Mouse (Mus musculus) liver, embryonic 15.5 days (tissue): ENCODE measurements at regions not wholly inside any gene's neighbourhood (a gene's known extent, or its start where the extent isn't known, plus 50 kb on each side); places are given as distances from the start of the nearest gene placed in this dataset.

Source experiments
- ATAC-seq: fragments of 200-750 bp; cut with Nextera tagmentation; 2 replicates; pipeline ENCODE4 v1.8.0; 2017; ENCODE audit warnings: moderate number of reproducible peaks, mild to moderate bottlenecking, moderate library complexity; ENCODE audit not compliant: insufficient read depth
- H3K27ac ChIP-seq: fragments of 300-500 bp; sonication (generic); replicated peaks from 2 replicates; pipeline ENCODE4 v1.5.1; 2015; ENCODE audit warnings: mild to moderate bottlenecking, inconsistent platforms
- H3K27me3 ChIP-seq: fragments of 300-500 bp; sonication (generic); 2 replicates; pipeline ENCODE4 v1.6.1; 2015; ENCODE audit warnings: mild to moderate bottlenecking, inconsistent platforms
- H3K36me3 ChIP-seq: fragments of 300-500 bp; sonication (generic); replicated peaks from 2 replicates; pipeline ENCODE4 v1.6.1; 2015; ENCODE audit warnings: moderate library complexity, mild to moderate bottlenecking, inconsistent platforms
- H3K4me1 ChIP-seq: fragments of 300-500 bp; sonication (generic); replicated peaks from 2 replicates; pipeline ENCODE4 v1.6.1; 2015; ENCODE audit warnings: inconsistent platforms
- H3K4me2 ChIP-seq: fragments of 300-500 bp; sonication (generic); 2 replicates; pipeline ENCODE4 v1.6.1; 2015; ENCODE audit warnings: moderate library complexity, mild to moderate bottlenecking, inconsistent platforms
- H3K4me3 ChIP-seq: fragments of 300-500 bp; sonication (generic); replicated peaks from 2 replicates; pipeline ENCODE4 v1.5.1; 2015; ENCODE audit warnings: mild to moderate bottlenecking, inconsistent platforms
- H3K9ac ChIP-seq: fragments of 300-500 bp; sonication (generic); 2 replicates; pipeline ENCODE4 v1.6.1; 2015; ENCODE audit warnings: moderate library complexity, mild to moderate bottlenecking, inconsistent platforms
- H3K9me3 ChIP-seq: fragments of 300-500 bp; sonication (generic); replicated peaks from 2 replicates; pipeline ENCODE4 v1.6.1; 2016; ENCODE audit warnings: inconsistent platforms
- WGBS: fragments of 180-500 bp; shearing (Covaris S2); methylation state at CpG from one replicate; pipeline ENCODE4 v1.1.7; 2015; ENCODE audit warnings: mixed read lengths; ENCODE audit not compliant: insufficient replicate concordance; 5-methylcytosine and 5-hydroxymethylcytosine counted together

DNA sequence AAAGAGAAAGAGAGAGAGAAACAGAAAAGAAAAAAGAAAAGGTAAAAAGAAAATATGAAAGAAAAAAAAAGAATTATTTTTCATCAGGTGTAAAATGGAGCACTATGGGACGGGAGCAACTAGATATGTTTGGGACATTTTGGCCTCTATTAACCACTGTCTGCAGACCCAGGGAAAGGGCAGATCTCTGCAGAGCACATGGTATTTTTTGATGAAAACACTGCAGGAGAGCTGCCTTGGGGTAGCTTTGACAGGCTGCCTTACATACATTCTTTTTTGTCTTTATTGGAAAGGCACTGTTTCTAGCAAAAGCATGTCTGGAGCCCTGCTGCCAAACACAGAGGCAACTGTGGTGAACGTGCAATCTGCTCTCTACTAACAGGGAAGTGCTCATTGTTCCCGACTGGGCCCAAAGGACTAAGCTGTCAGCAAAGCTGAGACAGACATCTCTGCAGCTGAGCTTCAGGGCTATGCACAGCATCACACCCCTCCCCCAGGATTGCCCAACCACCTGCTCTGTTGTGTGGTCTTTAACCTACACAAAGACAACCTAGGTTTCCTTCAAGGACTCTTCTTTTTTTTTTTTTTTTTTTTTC is 617.2 kb downstream of the Epm2a start:
- Histone ChIP-seq H3K27me3 (no peaks in the 10 kb centered on the region), H3K9me3 (no peaks in the 10 kb centered on the region), H3K4me1 (no peaks in the 10 kb centered on the region), H3K4me2 (no peak overlapping the region), H3K36me3 (no peaks in the 10 kb centered on the region), H3K4me3 (no peak overlapping the region), H3K9ac (no peak overlapping the region), H3K27ac (no peak overlapping the region)
- WGBS = 28% methylated on average over 3 of the region's 3 CpGs
- ATAC-seq = no peak

DNA sequence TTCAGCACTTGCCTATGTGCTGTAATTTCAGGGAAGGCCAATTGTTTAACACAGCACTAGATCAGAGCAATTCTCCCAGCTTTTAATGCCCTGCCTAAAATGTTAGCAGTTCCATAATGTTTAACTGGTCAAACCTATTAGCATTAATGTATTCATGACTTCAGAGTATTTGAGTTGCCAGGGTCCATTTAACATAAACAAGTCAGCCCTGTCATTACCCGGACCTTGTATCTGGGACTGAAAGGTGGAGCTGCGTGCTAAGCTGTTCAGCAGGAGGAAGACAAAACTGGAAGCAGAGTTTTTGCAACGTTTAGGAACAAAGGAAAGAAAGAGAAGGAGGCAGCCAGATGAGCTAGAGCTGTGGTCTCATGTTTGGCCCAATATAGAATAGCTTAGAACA is 661.8 kb downstream of the Epm2a start:
- 38% methylated on average over 3 of the region's 3 CpGs for whole genome bisulfite sequencing

DNA sequence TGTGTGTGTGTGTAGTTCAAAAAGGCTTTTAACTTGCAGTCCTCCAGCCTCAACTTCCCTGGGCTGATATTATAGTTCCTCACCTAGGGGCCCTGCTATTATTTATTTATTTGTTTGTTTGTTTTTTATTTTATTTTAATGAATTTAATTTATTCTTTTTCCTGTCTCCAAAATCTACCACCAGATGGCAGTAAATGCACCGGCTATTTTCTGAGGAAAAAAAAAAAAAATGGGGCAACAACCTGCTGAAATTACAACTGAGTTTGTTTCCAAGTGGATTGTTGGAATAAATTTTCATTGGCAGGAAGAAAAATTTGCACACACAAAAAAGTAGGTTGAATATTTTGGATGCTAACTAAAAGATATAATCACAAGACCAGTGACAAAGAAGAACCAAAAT is 662.7 kb downstream of the Epm2a start:
- H3K9ac ChIP-seq = no peak overlapping the region
- no peak overlapping the region for H3K27ac ChIP-seq
- H3K4me2 ChIP-seq = no peak overlapping the region
- no peak for ATAC-seq
- no peaks in the 10 kb centered on the region for H3K36me3 ChIP-seq
- 37% methylated on average over 1 of the region's 1 CpGs for WGBS
- H3K27me3 ChIP-seq = no peaks in the 10 kb centered on the region
- H3K4me1 ChIP-seq = no peaks in the 10 kb centered on the region
- no peaks in the 10 kb centered on the region for H3K9me3 ChIP-seq
- no peak overlapping the region for H3K4me3 ChIP-seq

More for the DNA sequence above, 661.8 kb downstream of the Epm2a start:
- ATAC-seq = no peak
- Histone ChIP-seq H3K9ac (no peak overlapping the region), H3K4me3 (no peak overlapping the region), H3K9me3 (no peaks in the 10 kb centered on the region), H3K4me1 (no peaks in the 10 kb centered on the region), H3K4me2 (no peak overlapping the region), H3K36me3 (no peaks in the 10 kb centered on the region), H3K27me3 (no peaks in the 10 kb centered on the region), H3K27ac (no peak overlapping the region)

DNA sequence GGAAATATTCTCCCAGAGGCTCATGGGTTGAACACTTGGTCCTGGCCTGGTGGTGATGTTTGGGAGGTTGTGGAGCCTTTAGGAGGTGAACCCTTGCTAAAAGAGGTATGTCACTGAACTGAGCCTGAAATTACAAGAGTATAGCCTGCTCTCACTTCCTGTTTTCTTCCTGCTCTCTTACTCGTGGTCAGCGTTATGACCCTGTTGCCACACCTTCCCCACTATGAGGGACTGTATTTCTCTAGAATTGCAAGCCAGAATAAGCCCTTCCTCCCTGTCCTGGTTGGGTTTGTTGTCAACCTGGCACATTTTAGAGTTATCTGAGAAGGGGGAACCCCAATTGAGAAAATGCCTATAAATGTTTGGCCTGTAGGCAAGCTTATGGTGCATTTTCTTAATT is 674.1 kb downstream of the Epm2a start:
- Histone ChIP-seq H3K9ac (no peak overlapping the region), H3K4me2 (no peak overlapping the region), H3K36me3 (no peaks in the 10 kb centered on the region), H3K4me1 (no peaks in the 10 kb centered on the region), H3K9me3 (0 out of 2 replicates have a peak, but pooled peaks cover 3% of the 10 kb centered on the region), H3K4me3 (no peak overlapping the region), H3K27me3 (no peaks in the 10 kb centered on the region), H3K27ac (no peak overlapping the region)
- WGBS = 10% methylated on average over 2 of the region's 2 CpGs
- ATAC-seq = no peak

DNA sequence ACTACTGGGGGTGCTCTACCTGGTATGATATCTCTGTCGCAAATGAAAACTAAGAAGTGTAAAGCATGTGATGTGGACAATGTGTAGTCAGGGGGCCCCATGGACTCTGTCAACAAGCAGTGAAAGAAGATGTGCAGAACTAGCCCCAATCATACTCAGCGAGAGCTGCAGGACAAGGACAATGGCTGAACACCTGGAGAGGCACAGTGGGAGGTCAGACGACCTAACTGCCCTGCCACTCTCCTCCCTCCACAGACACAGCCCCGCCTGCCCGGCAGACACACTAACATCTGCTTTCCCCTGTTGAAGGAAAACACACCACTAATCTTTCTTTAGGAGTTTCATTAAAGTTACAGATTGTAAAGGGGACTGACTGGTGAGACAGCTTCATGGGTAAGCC is 675.1 kb downstream of the Epm2a start:
- Histone ChIP-seq H3K4me2 (no peak overlapping the region), H3K36me3 (no peaks in the 10 kb centered on the region), H3K27me3 (no peaks in the 10 kb centered on the region), H3K9ac (no peak overlapping the region), H3K4me3 (no peak overlapping the region), H3K4me1 (no peaks in the 10 kb centered on the region), H3K27ac (no peak overlapping the region), H3K9me3 (0 out of 2 replicates have a peak, but pooled peaks cover 3% of the 10 kb centered on the region)
- WGBS = 42% methylated on average over 5 of the region's 5 CpGs
- ATAC-seq = no peak

DNA sequence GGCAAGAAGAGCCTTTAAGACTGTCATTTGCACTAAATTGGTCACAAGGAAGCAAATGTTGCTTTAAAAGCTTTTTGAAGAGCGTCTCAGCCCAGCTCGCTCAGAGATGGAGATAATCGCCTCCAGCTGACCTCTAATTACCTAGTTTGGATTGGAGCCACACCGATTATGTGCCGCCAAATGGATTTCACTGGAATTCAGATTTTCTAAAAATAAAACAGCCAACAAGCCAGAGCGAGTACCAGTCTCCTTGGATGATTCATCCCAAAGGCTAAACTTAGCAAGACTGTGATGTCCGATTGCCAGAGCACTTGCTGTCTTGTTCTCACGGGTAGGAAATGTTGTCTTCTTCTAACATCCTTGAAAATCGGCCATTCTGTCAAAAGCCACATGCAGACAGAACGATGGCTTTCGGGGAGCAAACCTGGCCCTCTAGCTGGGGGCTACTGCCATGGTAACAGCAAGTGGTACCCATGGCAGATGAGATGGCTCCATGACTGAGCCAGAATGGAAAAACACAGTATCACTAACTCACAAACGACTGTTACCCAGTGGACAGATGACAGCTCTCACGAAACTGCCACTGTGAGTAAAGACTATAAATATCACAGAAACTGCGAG is 676.1 kb downstream of the Epm2a start:
- no peak for ATAC-seq
- no peaks in the 10 kb centered on the region for H3K4me1 ChIP-seq
- no peaks in the 10 kb centered on the region for H3K36me3 ChIP-seq
- H3K9ac ChIP-seq = no peak overlapping the region
- 67% methylated on average over 14 of the region's 14 CpGs for WGBS
- H3K4me2 ChIP-seq = no peak overlapping the region
- no peak overlapping the region for H3K27ac ChIP-seq
- no peaks in the 10 kb centered on the region for H3K27me3 ChIP-seq
- 0 out of 2 replicates have a peak, but pooled peaks cover 3% of the 10 kb centered on the region for H3K9me3 ChIP-seq
- H3K4me3 ChIP-seq = no peak overlapping the region

DNA sequence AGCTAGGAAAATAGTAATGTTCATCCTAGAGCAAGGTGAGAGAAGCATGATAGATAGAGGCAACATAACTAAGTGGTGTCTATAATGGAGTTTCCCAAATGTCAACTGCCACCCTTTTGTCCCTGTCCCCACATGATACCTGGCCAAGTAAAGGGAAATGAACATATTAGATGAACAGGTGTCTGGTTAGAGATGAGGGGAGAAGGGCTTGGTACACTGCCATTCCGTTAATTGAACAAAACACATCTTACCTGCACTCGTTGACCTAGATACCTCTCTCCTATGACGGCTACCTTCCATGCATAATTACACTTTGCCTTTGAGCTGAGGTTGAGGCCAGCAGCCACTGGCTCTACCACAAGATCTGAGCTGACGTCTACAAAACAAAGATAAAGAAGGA is 677.4 kb downstream of the Epm2a start:
- WGBS = 65% methylated on average over 4 of the region's 4 CpGs
- no peaks in the 10 kb centered on the region for H3K4me1 ChIP-seq
- no peak for ATAC-seq

DNA sequence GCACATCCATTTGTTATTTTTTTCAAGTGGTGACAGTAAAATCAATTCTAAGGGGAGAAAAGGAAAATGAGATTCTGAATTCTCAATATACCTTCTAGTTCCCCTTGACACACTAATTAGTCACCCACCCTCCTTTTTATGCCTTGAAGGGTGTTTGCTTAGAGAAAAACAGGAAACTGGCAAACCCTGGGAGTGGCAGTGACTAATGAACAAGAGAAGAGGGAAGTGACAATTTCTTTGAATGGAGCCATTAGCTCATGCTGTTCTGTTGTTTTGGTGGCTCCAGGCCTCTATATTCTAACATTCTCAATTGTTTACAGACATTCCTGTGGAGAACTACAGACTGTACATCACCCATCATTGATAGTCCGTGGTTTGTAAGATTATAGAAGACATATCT is 692.0 kb downstream of the Epm2a start:
- 21% methylated on average over 1 of the region's 1 CpGs for WGBS

More for the DNA sequence above, 677.4 kb downstream of the Epm2a start:
- Histone ChIP-seq H3K9ac (no peak overlapping the region), H3K36me3 (no peaks in the 10 kb centered on the region), H3K4me2 (no peak overlapping the region), H3K9me3 (0 out of 2 replicates have a peak, but pooled peaks cover 3% of the 10 kb centered on the region), H3K27ac (no peak overlapping the region), H3K4me3 (no peak overlapping the region), H3K27me3 (no peaks in the 10 kb centered on the region)

DNA sequence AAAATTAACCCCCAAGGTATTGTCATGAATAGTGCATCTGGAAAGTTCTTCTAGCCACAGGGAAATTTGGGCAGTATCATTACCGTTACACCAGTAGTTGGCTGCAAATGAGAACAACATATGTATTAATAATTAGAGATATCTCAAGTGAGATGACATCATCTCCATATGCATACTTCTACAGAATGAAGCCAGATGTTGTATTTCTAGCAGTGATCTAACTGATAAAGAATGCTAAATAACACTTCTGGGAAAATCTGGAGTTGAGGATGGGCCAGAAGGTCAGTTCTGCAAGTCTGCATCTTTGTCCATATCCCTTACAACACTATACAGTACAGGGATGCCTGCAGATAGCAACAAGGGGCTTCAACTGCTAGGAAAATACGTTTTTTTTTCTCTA is 702.7 kb downstream of the Epm2a start:
- Histone ChIP-seq H3K4me2 (no peak overlapping the region), H3K4me1 (no peaks in the 10 kb centered on the region), H3K36me3 (no peaks in the 10 kb centered on the region), H3K9me3 (no peaks in the 10 kb centered on the region), H3K4me3 (no peak overlapping the region), H3K27ac (no peak overlapping the region), H3K27me3 (no peaks in the 10 kb centered on the region), H3K9ac (no peak overlapping the region)
- WGBS = 40% methylated on average over 2 of the region's 2 CpGs
- no peak for ATAC-seq

More for the DNA sequence above, 692.0 kb downstream of the Epm2a start:
- Histone ChIP-seq H3K4me2 (no peak overlapping the region), H3K4me3 (no peak overlapping the region), H3K9me3 (no peaks in the 10 kb centered on the region), H3K27me3 (no peaks in the 10 kb centered on the region), H3K27ac (no peak overlapping the region), H3K4me1 (no peaks in the 10 kb centered on the region), H3K9ac (no peak overlapping the region), H3K36me3 (no peaks in the 10 kb centered on the region)
- no peak for ATAC-seq

DNA sequence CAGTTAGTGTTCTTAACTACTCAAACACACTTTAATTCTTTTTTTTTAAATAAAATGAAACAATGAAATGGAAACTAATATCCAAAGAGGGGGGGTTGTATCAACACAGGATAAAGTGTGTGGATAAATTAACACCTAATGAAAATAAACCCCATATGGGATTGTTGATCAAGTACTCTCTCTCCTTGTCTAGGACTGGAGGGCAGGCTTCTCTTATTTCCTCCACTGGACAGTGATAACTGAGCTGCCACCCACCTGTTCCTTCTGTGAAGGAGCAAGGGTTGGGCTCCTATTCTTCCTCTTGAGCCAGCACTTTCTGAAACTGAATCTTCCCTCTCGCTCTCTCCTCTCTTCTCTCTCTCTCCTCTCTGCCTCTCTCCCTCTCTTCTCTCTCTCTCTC is 716.5 kb downstream of the Epm2a start:
- Histone ChIP-seq H3K9ac (no peak overlapping the region), H3K27me3 (no peaks in the 10 kb centered on the region), H3K4me3 (no peak overlapping the region), H3K36me3 (no peaks in the 10 kb centered on the region), H3K4me1 (no peaks in the 10 kb centered on the region), H3K4me2 (no peak overlapping the region), H3K27ac (no peak overlapping the region), H3K9me3 (no peaks in the 10 kb centered on the region)
- WGBS = 41% methylated on average over 1 of the region's 1 CpGs
- no peak for ATAC-seq

DNA sequence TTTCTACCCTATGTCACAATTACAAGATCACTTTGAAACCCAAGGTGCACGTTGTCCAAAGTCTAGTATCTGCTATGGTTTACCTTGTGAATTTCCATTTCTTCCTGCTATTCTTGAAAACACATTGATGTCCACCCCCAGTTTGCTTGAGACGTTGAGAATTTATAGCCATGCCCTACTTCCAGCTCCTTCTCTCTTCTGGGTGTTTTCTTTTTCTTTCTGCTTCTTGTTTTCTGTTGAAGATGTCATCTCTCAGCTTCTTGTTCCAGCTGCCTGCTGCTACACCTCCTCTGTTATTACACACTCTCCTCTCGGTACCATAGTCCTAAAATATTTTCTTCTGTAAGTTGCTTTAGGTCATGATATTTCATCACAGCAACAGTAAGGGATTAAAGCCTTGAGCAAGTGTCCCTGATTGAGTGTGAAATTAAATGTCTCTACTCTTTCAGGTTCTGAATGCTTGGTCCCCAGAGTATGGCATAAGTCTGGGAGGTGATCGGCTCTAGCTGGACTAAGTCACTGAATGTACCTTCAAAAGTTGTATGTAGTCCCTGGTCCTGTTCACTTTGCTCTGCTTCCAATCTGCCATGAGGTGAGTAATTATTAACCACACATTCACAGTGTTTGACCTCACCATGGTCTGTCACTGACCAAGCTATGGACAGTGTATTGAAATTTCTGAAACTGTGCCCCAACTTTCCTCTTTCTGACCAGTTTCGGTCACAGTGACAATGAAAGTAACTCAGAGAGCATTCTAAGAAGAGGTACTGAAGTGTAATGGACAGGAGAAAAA is 718.1 kb downstream of the Epm2a start:
- Histone ChIP-seq H3K27ac (no peak overlapping the region), H3K9me3 (no peaks in the 10 kb centered on the region), H3K4me2 (no peak overlapping the region), H3K27me3 (no peaks in the 10 kb centered on the region), H3K36me3 (no peaks in the 10 kb centered on the region), H3K9ac (no peak overlapping the region), H3K4me3 (no peak overlapping the region), H3K4me1 (no peaks in the 10 kb centered on the region)
- 0 out of 2 replicates have a peak, but pooled peaks have one; percentile 37 for ATAC-seq
- WGBS = 49% methylated on average over 5 of the region's 5 CpGs
